In the genomic region with DNA sequence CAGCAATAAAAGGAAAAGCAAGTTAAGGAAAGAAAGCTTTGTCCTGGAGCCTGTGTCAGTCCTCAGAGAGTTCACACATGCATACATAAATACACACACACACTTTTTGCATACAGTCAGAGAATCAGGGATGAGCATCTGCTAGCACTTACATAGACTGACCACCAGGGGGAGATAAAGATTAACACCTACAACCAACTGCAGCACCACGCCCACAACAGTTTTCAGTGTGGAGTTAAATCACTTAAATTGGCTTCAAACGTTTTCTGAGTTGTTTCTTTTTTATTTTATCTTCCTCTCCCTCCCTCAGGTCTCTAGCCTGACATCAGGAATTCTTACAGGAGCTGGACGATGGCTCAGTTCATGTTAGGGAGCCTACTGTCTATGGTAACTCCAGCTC, we compare ENCODE assay signal across 9 mouse cellular contexts. TPM values are rescaled to one million over a fixed set of nuclear protein-coding genes. Genes with fewer than 3 reads are reported as not detected.
A peak's percentile ranks its signal among the peaks of the same experiment; 100 is the strongest.
DNase-seq lines count a peak whose midpoint lies in the region; ATAC-seq and TF ChIP-seq lines count a peak whose summit lies in the region.
"Had no signal": no experiment of that assay in that cellular context is flagged by ENCODE, and none has a peak within 500 bp of the region (broad histone marks: within the 10 kb centered on the region; RNA-seq: fewer than 3 reads in every experiment).

No protein-coding gene starts in this region.

- peak; percentile 83 for TF ChIP-seq RAD21 in MEL (IDR thresholded peaks at IDR 0.05; ENCODE audit: low read depth, low read length)

- peaks cover 15 to 23% of the 10 kb centered on the region in 2 experiments for H3K27me3 ChIP-seq in MEL (ENCODE audit: control insufficient read depth in 1 of 2, insufficient read depth in 2 of 2, low read length in 2 of 2)
- peaks cover 21% of the 10 kb centered on the region; the same call in 1 of the 2 replicates for H3K27me3 ChIP-seq in forebrain, embryonic 12.5 days

- no peak overlapping the region for H3K4me2 ChIP-seq in forebrain, embryonic 12.5 days
- H3K4me2 ChIP-seq: liver, embryonic 15.5 days had no signal

- no peak for TF ChIP-seq EP300 in MEL (IDR thresholded peaks at IDR 0.05; ENCODE audit: low read depth in 1 of 2, low read length in 2 of 2)

- no peak overlapping the region for H3K4me3 ChIP-seq in MEL (ENCODE audit: control insufficient read depth in 1 of 2, insufficient read depth in 1 of 2, low read depth in 2 of 2, low read length in 2 of 2)
- no peak overlapping the region for H3K4me3 ChIP-seq in forebrain, embryonic 12.5 days (replicated peaks)
- H3K4me3 ChIP-seq: liver, embryonic 15.5 days had no signal

- peak; percentile 69 for ATAC-seq in granulocyte monocyte progenitor cell, adult 5-6 weeks (replicated peaks; ENCODE audit: poor library complexity, severe bottlenecking)
- ATAC-seq in forebrain, embryonic 12.5 days (ENCODE audit: low FRiP score): no peak

- H3K9me3 ChIP-seq in MEL (replicated peaks; ENCODE audit: insufficient read depth, low read length): no peaks in the 10 kb centered on the region
- H3K9me3 ChIP-seq in forebrain, embryonic 12.5 days: no peaks in the 10 kb centered on the region
- H3K9me3 ChIP-seq: liver, embryonic 15.5 days had no signal

- H3K79me2 ChIP-seq in MEL (ENCODE audit: control insufficient read depth, insufficient read depth, low read length, poor library complexity): no peaks in the 10 kb centered on the region

- peak; percentile 60 to 92 (median 88) for TF ChIP-seq CTCF in MEL (IDR thresholded peaks at IDR 0.05 in 2 of 3, conservative IDR thresholded peaks at IDR 0.05 in 1 of 3; ENCODE audit: control insufficient read depth in 1 of 3, insufficient read depth in 1 of 3, low read depth in 2 of 3, low read length in 3 of 3, poor library complexity in 1 of 3, severe bottlenecking in 1 of 3)

- H3K27ac ChIP-seq in MEL (ENCODE audit: control insufficient read depth, low read depth, low read length): no peak overlapping the region
- no peak overlapping the region for H3K27ac ChIP-seq in forebrain, embryonic 12.5 days
- H3K27ac ChIP-seq: liver, embryonic 15.5 days had no signal

- no peak overlapping the region for H3K9ac ChIP-seq in MEL (ENCODE audit: control insufficient read depth, low read depth, low read length, poor library complexity, severe bottlenecking)
- no peak overlapping the region for H3K9ac ChIP-seq in forebrain, embryonic 12.5 days
- H3K9ac ChIP-seq: liver, embryonic 15.5 days had no signal

- H3K4me1 ChIP-seq in MEL (ENCODE audit: control insufficient read depth in 1 of 2, insufficient read depth in 2 of 2, low read length in 2 of 2): peaks cover 2 to 5% of the 10 kb centered on the region in 2 experiments; a peak in 2 of 4 replicates
- peaks cover 8% of the 10 kb centered on the region for H3K4me1 ChIP-seq in forebrain, embryonic 12.5 days

- 14% methylated on average over 3 of the region's 3 CpGs for WGBS in forebrain, embryonic 12.5 days

- peak; percentile 50 for DNase-seq in kidney, postnatal 10 days
- DNase-seq in kidney, adult 8-10 months: no peak
- DNase-seq in CD4-positive, CD25-positive, alpha-beta regulatory T cell, adult 2 months (ENCODE audit: low read depth, low spot score): peak; percentile 80
- peak; percentile 87 for DNase-seq in MEL (ENCODE audit: low read depth, low spot score)
- peak; percentile 67 for DNase-seq in mesoderm, embryonic 11.5 days (ENCODE audit: low read depth, low spot score)
- DNase-seq in urinary bladder, adult 18-20 months (ENCODE audit: low spot score in 2 of 2): no peak

- TF ChIP-seq POLR2A in MEL (IDR thresholded peaks at IDR 0.05; ENCODE audit: control insufficient read depth in 1 of 2, insufficient read depth in 1 of 2, low read depth in 1 of 2, low read length in 2 of 2, poor library complexity in 1 of 2): no peak

- H3K36me3 ChIP-seq in MEL (ENCODE audit: control insufficient read depth in 1 of 2, insufficient read depth in 2 of 2, low read length in 2 of 2): 0 out of 4 replicates have a peak, but pooled peaks cover 0 to 2% of the 10 kb centered on the region in 2 experiments
- H3K36me3 ChIP-seq in forebrain, embryonic 12.5 days (replicated peaks): no peaks in the 10 kb centered on the region
- H3K36me3 ChIP-seq: liver, embryonic 15.5 days had no signal

TF ChIP-seq in MEL, 35 proteins besides CTCF, POLR2A, EP300 and RAD21 (continues in another document):
- TF ChIP-seq TBP (IDR thresholded peaks at IDR 0.05; ENCODE audit: low read depth, low read length) (no peak), RCOR1 (IDR thresholded peaks at IDR 0.05; ENCODE audit: low read depth, low read length) (no peak), NELFE (IDR thresholded peaks at IDR 0.05; ENCODE audit: low read depth, low read length) (no peak), SMC3 (IDR thresholded peaks at IDR 0.05; ENCODE audit: low read depth, low read length) (peak; percentile 96), USF1 (IDR thresholded peaks at IDR 0.05; ENCODE audit: low read depth, low read length) (no peak), KAT2A (conservative IDR thresholded peaks at IDR 0.05; ENCODE audit: low read depth, low read length) (no peak), MEF2A (IDR thresholded peaks at IDR 0.05; ENCODE audit: extremely low read depth, insufficient replicate concordance, low read depth, low read length, poor library complexity, severe bottlenecking) (no peak), ZKSCAN1 (IDR thresholded peaks at IDR 0.05; ENCODE audit: low read depth, low read length) (no peak), ZC3H11A (IDR thresholded peaks at IDR 0.05; ENCODE audit: low read depth, low read length) (peak; percentile 88), E2F4 (IDR thresholded peaks at IDR 0.05; ENCODE audit: borderline replicate concordance, low read depth, low read length) (no peak), MAFK (IDR thresholded peaks at IDR 0.05; ENCODE audit: borderline replicate concordance, low read depth, low read length) (no peak), CHD2 (IDR thresholded peaks at IDR 0.05; ENCODE audit: low read length) (no peak), UBTF (IDR thresholded peaks at IDR 0.05; ENCODE audit: borderline replicate concordance, insufficient read depth, low read depth, low read length) (no peak), ETS1 (IDR thresholded peaks at IDR 0.05; ENCODE audit: low read depth, low read length) (no peak), USF2 (IDR thresholded peaks at IDR 0.05; ENCODE audit: borderline replicate concordance in 1 of 2, insufficient read depth in 1 of 2, low read depth in 1 of 2, low read length in 2 of 2) (no peak), MXI1 (IDR thresholded peaks at IDR 0.05; ENCODE audit: low read depth, low read length) (no peak), GATA1 (IDR thresholded peaks at IDR 0.05; ENCODE audit: low read depth, low read length) (no peak), POLR2AphosphoS2 (IDR thresholded peaks at IDR 0.05; ENCODE audit: low read length) (no peak), MYC (IDR thresholded peaks at IDR 0.05; ENCODE audit: low read depth, low read length) (0 out of 2 replicates have a peak, but pooled peaks have one; percentile 36), MAX (IDR thresholded peaks at IDR 0.05; ENCODE audit: low read length) (no peak; the same call in 1 of the 2 replicates), NRF1 (IDR thresholded peaks at IDR 0.05; ENCODE audit: insufficient read depth, low read depth, low read length, poor library complexity, severe bottlenecking) (no peak), GABPA (IDR thresholded peaks at IDR 0.05; ENCODE audit: low read depth, low read length) (no peak), ZNF384 (IDR thresholded peaks at IDR 0.05; ENCODE audit: low read depth, low read length) (no peak), CHD1 (IDR thresholded peaks at IDR 0.05; ENCODE audit: low read depth, low read length) (no peak)

RNA-seq across cellular contexts. Expression of a gene that starts 8.7 kb away (rescaled TPM):
- total RNA-seq in MEL (2012; rRNA removed): not detected in 2 replicates
- polyA plus RNA-seq in MEL (2012; ENCODE audit: insufficient read depth in 1 of 2, insufficient read length in 2 of 2, low read depth in 1 of 2, low replicate concordance in 2 of 2, missing spikeins in 1 of 2): not detected
- total RNA-seq in granulocyte monocyte progenitor cell, adult 5-6 weeks (2014; fragmentation: Nextera tagmentation): not detected in 2 replicates
- total RNA-seq in granulocyte monocyte progenitor cell, adult 5-6 weeks (2017): not detected in 2 replicates
- not detected in 2 replicates for polyA plus RNA-seq in forebrain, embryonic 12.5 days (2016; fragmentation: Nextera tagmentation; extraction: Ambion mirVana)
- polyA plus RNA-seq: liver, embryonic 15.5 days had no signal

RNA-seq across cellular contexts. Expression of a gene that starts 18.7 kb away (rescaled TPM):
- 2.1 and 3.4 TPM in 2 replicates for total RNA-seq in MEL (2012; rRNA removed)
- under 1 TPM in 1 of 2 experiments, not detected in 1; 0.58 TPM for polyA plus RNA-seq in MEL (2012; ENCODE audit: insufficient read depth in 1 of 2, insufficient read length in 2 of 2, low read depth in 1 of 2, low replicate concordance in 2 of 2, missing spikeins in 1 of 2)
- 1.6 and 1.8 TPM in 2 replicates for total RNA-seq in granulocyte monocyte progenitor cell, adult 5-6 weeks (2014; fragmentation: Nextera tagmentation)
- 4.8 and 9.5 TPM in 2 replicates for total RNA-seq in granulocyte monocyte progenitor cell, adult 5-6 weeks (2017)
- polyA plus RNA-seq in forebrain, embryonic 12.5 days (2016; fragmentation: Nextera tagmentation; extraction: Ambion mirVana): 1.2 and 1.4 TPM in 2 replicates

RNA-seq across cellular contexts. Expression of a gene that starts 19.4 kb away (rescaled TPM):
- not detected in 2 replicates for total RNA-seq in MEL (2012; rRNA removed)
- not detected for polyA plus RNA-seq in MEL (2012; ENCODE audit: insufficient read depth in 1 of 2, insufficient read length in 2 of 2, low read depth in 1 of 2, low replicate concordance in 2 of 2, missing spikeins in 1 of 2)
- not detected in 2 replicates for total RNA-seq in granulocyte monocyte progenitor cell, adult 5-6 weeks (2014; fragmentation: Nextera tagmentation)
- not detected in 2 replicates for total RNA-seq in granulocyte monocyte progenitor cell, adult 5-6 weeks (2017)
- not detected in 2 replicates for polyA plus RNA-seq in forebrain, embryonic 12.5 days (2016; fragmentation: Nextera tagmentation; extraction: Ambion mirVana)
- polyA plus RNA-seq: liver, embryonic 15.5 days had no signal

RNA-seq across cellular contexts. Expression of a gene that starts 19.6 kb away (rescaled TPM):
- total RNA-seq in MEL (2012; rRNA removed): 60.3 and 93.7 TPM in 2 replicates
- polyA plus RNA-seq in MEL (2012; ENCODE audit: insufficient read depth in 1 of 2, insufficient read length in 2 of 2, low read depth in 1 of 2, low replicate concordance in 2 of 2, missing spikeins in 1 of 2): 10 to 100 TPM in 1 of 2 experiments, not detected in 1; 52.7 TPM
- total RNA-seq in granulocyte monocyte progenitor cell, adult 5-6 weeks (2014; fragmentation: Nextera tagmentation): 5.9 and 7.3 TPM in 2 replicates
- total RNA-seq in granulocyte monocyte progenitor cell, adult 5-6 weeks (2017): 7.7 and 8.6 TPM in 2 replicates
- 67.3 and 67.4 TPM in 2 replicates for polyA plus RNA-seq in forebrain, embryonic 12.5 days (2016; fragmentation: Nextera tagmentation; extraction: Ambion mirVana)

RNA-seq across cellular contexts. Expression of a gene that starts 39.8 kb away (rescaled TPM):
- not detected in 2 replicates for total RNA-seq in MEL (2012; rRNA removed)
- polyA plus RNA-seq in MEL (2012; ENCODE audit: insufficient read depth in 1 of 2, insufficient read length in 2 of 2, low read depth in 1 of 2, low replicate concordance in 2 of 2, missing spikeins in 1 of 2): not detected
- total RNA-seq in granulocyte monocyte progenitor cell, adult 5-6 weeks (2014; fragmentation: Nextera tagmentation): not detected in 2 replicates
- total RNA-seq in granulocyte monocyte progenitor cell, adult 5-6 weeks (2017): not detected in 2 replicates
- polyA plus RNA-seq in forebrain, embryonic 12.5 days (2016; fragmentation: Nextera tagmentation; extraction: Ambion mirVana): not detected in 2 replicates
- polyA plus RNA-seq: liver, embryonic 15.5 days had no signal

Comparison
In these comparisons a context has a peak if more than half of its experiments do, and no peak if none do; other contexts are left out.
1. DNase-seq: peak in kidney, postnatal 10 days (single experiment), CD4-positive, CD25-positive, alpha-beta regulatory T cell, adult 2 months (single experiment), MEL (single experiment) and mesoderm, embryonic 11.5 days (single experiment); none in kidney, adult 8-10 months (0 of 2) and urinary bladder, adult 18-20 months (0 of 2).